Mouse (Mus musculus) activated CD4-positive, CD25-positive, alpha-beta regulatory T cell, adult 4 months (primary cell): ENCODE measurements around the gene Atp1a4. TPM values are rescaled to one million over a fixed set of nuclear protein-coding genes. Genes with fewer than 3 reads are reported as not detected.

Experiments used
- ATAC-seq: one replicate; pipeline ENCODE4 v1.8.0; 2017
- polyA plus RNA-seq, 2 experiments: library from polyadenylated mRNA; unstranded; fragments of 100-300 nt; shearing (Covaris generic); gene quantifications; one replicate each; pipeline ENCODE4 v1.2.1; 2017

Atp1a4 gene
- not detected for polyA plus RNA-seq

DNA sequence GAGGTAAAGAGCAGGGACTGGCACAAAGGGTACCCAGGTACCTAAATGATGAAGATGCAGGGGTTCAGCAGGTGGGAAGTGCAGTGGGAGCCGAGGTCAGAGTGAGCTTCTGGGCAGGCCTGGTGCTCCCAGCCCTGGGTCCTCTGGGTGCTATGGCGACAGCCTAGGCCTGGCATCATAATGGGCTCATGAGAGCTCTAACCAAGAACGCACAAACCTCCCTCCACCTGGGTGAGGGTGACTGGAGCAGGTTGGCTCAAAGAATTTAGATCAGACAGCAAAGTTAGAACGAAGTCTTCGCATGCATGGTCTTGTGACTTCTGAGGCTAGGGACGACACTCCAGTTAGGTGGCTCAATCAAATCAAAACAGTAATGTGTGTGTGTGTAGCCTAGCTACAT, at the start of gene Atp1a4:
Gene Atp1a4 (minus strand): TSS at position 101 of the 400 bp plus-strand sequence.
- no peak for ATAC-seq

DNA sequence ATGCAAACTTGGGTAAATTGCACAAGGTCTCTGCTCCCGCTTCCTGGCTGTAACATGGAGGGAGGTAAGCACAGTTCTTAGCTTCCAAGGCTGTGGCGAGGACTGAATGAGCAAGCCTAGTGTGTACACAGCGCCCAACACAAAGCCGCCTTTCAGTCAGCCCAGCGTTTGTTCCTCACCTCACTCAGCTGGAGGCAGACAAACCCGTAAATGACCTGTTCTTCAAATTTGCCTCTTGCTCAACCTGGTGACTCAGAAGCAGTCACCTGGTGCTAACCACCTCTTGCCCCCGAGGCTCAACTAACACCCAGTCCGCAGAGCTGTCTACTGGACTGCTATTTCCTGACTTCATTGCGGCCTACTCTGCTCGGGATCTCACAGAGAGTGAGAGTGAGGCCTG, 49.7 kb upstream of the Atp1a4 start:
- no peak for ATAC-seq

- ATAC-seq = no peak
These were observed 48.7 kb upstream of the Atp1a4 start for GRCm38 (mm10) chr1:172306885-172307284.

GRCm38 (mm10) chr1:172306196-172306595, 48.0 kb upstream of the Atp1a4 start:
- ATAC-seq = peak; percentile 48

- no peak for ATAC-seq
These were observed 47.4 kb upstream of the Atp1a4 start for GRCm38 (mm10) chr1:172305635-172306034.

- ATAC-seq = no peak
These were observed 46.9 kb upstream of the Atp1a4 start for GRCm38 (mm10) chr1:172305153-172305552.

DNA sequence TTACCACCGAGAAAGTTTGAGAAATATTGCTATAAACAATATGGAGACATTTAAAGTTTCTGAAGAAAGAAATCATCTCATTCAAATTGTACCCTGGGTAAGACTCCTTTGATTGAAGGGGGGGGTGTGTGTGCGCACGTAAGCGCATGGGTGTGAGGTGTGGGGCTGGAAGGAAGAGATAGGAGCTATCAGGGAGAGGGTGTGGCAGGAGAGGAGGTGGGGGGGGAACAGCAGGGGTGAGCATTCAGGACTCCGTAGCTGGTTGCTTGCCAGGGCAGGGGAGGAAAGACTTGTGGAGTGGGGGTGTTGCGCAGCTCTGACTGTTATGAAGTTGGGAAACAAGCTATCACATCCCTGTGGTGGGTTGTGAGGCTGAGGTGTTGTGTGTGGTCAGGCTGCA, 46.2 kb upstream of the Atp1a4 start:
- no peak for ATAC-seq

DNA sequence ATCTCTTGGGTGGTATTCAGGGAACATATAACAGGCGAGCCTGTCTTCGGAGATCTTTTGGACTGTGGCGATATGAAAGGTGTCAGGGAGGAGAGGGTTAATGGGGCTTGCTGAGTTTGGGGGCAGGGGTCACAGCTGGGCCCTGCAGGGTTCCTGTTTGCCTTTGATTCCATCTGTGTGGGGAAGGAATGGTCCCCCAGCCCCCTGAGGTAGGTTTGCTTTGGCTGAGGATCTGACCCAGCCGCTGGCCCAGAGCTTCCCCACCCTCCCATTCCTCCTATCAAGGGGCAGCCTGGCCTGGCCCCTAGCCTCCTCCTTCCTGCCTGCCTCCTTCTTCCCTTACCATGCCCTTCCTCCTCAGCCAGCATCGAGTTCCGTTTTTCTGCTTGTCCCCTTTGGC, 44.6 kb upstream of the Atp1a4 start:
- ATAC-seq = no peak

DNA sequence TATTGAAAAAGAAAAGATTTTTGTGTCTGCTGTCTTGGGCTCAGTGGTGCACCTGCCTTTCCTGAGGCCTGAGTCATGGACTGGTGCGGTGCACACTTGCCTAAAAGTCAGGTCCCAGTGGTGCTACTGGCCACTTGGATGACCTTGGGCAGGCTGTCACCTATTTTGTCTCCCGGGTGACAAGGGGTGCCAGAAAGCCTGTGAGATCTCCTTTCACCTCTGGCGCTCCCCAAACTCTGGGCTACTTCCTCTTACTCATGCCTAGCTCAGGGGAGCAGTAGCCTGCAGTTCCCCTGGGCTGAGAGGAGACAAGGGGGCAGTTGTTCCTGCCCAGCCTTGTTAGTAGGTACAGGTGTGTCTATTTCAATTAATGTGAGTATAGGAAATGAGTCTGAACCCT, 44.1 kb upstream of the Atp1a4 start:
- no peak for ATAC-seq

DNA sequence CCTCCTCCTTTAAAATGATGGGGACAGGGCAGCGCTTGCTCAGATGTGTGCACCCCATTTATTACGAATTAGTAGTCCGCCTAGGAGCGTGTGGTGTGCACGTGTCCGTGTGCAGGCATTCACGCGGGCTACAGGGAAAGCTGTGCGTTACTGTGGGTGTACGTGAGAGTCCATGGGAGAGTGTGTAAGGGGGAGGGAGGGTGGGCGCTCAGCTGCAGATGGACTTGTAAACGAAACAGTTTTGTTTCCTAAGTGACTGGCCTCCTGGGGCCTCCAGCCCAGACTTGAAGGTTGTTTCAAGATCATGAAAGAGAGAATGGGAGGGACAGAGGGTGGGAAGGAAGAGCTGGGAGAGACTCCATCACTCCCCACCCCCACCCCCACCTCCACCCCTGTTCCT, 43.0 kb upstream of the Atp1a4 start:
- ATAC-seq = no peak

DNA sequence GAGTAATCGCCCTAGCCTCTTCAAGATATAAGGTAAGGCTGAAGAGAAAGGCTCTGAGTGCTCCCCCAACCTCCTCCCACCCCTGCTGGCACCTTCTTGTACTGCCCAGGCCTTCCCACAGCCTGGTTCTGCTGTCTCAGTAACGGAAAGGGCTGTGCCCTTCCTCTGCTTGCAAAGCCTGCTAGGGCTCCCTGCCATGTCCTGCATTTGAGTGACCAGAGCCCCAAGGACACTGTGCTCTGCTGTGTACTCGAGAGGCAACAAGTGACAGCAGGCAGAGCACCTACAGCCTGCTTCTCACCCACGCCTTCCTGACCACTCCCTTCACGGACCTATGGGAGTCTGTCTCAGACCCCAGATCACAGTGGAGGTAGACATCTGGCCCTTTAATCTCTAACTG, 42.0 kb upstream of the Atp1a4 start:
- no peak for ATAC-seq

DNA sequence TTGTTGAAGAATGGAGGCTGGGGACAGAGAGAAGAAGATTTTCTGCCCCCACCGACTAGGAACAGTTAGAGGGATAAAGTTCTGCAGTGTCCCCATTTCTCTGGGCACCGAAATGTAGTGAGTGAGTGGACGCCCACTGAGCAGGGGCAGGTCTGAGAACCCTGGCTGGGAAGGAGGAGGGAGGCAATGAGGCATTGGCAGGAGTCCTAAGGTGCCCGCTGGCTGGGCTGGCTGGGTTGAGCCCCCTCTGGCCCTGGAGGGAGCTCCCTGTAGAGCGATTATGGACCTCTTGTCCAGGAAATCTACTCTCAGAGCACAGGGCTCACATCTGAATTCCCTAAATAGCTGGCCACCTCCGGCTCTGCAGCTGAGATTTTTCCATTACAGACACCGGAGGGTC, 41.3 kb upstream of the Atp1a4 start:
- ATAC-seq = no peak

GRCm38 (mm10) chr1:172297611-172298537, 39.7 kb upstream of the Atp1a4 start, which contains the start of gene Atp1a2:
Atp1a2 (minus strand) TSS chr1:172298064.
- no peak for ATAC-seq

- no peak for ATAC-seq
These were observed 38.7 kb upstream of the Atp1a4 start for GRCm38 (mm10) chr1:172296816-172297510.

- ATAC-seq = no peak
These were observed 37.6 kb upstream of the Atp1a4 start for GRCm38 (mm10) chr1:172295751-172296197.

- no peak for ATAC-seq
These were observed 35.2 kb upstream of the Atp1a4 start for GRCm38 (mm10) chr1:172293449-172293848.

DNA sequence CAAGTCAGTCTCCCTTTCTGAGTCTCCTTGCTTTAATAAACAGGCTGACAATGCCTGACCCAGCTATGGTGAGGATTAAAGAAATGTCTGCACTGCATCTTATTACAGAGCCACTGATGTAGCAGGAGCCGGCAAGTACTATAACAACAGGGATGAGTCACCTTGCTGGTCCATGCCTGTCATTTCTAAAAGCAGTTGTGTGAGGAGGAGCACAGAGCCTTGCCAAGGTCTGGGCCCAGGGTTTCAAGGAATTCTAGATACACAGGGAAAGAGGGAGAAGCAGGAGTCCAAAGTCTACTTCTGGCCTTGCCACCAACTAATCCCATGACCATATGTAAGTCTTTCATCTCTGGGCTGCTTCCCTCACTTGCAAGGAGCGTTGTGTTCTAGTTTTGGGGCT, 34.7 kb upstream of the Atp1a4 start:
- no peak for ATAC-seq

DNA sequence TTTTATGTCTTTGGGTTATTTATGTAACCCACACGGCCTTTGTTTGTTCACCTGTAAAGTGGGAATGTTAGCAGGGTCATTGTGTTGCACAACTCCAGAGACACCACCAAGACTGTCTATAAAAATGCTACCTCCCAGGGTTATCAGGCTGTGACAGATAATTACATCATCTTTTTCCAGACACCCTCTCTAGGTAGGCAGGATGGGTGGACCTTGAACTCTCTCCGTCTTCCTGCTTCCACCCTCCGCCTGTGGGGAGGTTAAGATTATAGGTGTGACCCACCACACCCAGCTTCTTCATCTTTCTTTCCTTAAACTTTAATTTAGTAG, 31.4 kb upstream of the Atp1a4 start:
- no peak for ATAC-seq

- peak; percentile 23 for ATAC-seq
These were observed 30.8 kb upstream of the Atp1a4 start for GRCm38 (mm10) chr1:172288900-172289616.

DNA sequence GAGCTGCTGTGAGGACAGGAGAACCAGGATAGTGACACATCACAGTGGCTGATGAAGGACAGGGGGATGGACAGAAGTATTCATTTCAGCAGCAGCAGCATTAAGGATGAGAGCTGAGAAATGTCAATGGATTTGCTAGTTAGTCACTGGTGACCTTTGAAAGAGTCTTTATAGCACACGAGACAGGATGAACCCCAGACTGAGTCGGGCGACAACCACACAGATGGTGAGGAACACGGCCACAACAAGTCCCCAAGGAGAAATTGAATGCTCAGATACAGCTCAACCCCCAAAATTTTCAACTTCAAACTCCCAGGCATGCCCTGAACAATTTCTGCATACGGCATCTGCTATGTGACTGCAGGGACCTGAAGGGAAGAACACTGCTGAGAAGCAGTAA, 28.5 kb upstream of the Atp1a4 start:
- peak; percentile 36 for ATAC-seq

GRCm38 (mm10) chr1:172284221-172284620, 26.0 kb upstream of the Atp1a4 start:
- no peak for ATAC-seq

- no peak for ATAC-seq
These were observed 24.9 kb upstream of the Atp1a4 start for GRCm38 (mm10) chr1:172283073-172283472.
